Mouse (Mus musculus): Measurements from ENCODE around the gene Vmn1r74. TPM values are rescaled to one million over a fixed set of nuclear protein-coding genes. Genes with fewer than 3 reads are reported as not detected.
"Not testable (repeated sequence)": the region's sequence is repeated elsewhere in the genome, so short reads cannot be mapped to it uniquely, and the experiment has no call there.

Vmn1r74 gene
- not detected for total RNA-seq (2021)

DNA sequence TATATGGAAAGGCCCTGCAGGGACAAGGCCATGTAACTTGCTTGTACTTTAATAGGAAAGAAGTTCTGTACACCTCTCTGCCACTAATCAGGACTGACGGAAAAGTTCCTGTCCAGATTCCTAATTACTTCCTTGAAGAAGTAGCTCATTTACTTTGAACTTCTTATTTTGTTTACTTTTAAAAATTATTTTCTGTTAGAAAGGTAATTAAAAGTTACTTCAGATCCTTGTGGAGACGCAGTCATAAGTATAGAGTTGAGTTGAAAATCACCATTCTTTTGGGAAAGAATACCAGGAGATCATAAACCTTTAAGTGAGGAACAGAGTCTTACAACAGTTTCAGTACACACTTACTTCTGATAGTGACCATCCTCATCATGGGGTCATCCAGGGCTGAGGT lies at the start of gene Vmn1r74:
Vmn1r74 (plus strand) TSS at position 301 of the 400 bp plus-strand sequence.
- intact Hi-C loops (cut with DNase I): no loop called here
- no peak for DNase-seq

DNA sequence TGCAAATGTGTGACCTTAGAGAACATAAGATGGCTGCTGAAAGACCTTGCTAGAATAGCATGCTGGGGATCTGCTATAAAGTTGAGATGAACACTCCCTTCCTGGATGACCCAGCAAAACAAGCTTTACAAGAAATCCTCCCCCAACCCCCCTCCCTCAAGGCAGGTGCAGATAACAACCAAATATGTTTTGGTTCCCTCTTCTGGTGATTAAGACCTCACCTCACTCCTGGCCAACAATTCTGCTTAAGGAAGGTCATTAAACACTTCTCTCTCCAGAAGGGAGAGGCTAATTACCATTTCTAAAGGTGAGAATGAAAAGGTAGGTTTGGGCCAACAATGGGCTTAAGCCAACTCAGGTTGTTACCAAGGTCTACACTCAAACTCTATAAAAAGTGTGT lies 20.0 kb upstream of the Vmn1r74 start:
- DNase-seq: no peak
- intact Hi-C loops (cut with DNase I): no loop called here

DNA sequence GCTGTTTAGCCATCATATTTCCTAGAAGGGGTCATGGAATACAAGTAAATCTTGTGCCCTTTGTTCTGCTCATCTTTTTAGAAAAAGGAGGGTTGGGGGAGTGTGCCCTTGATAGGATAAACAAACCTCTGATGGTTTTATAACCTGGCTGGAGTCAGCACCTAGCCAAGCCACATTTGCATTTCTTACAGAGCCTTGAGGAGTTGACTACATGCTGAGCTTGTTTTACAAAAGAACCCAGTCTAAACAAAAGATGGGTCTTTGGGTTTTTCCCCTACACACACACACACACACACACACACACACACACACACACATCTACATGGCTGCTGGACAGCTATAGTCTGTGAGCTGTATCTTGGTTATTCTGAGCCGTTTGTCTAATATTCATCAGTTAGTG lies 11.6 kb upstream of the Vmn1r74 start:
- intact Hi-C loops (cut with DNase I): no loop called here
- DNase-seq: no peak

DNA sequence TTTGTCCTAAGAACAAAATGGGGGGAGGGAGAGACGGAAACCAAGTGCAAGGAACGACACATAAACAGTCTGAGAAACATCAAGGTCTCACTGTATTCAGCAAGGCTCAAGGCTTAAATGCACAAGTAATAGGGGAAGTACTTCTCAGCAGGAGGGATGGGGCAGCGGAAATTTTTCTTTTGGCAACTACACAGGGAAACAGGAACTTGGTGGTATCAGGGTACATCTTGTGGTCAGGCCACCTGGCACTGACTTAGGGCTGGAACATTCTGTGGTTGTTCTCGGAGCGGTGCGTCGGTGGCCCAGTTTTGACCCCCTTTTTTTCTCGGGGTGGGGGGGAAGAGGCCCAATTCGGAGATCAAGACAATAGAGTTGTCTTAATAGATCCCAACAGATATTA lies 10.5 kb upstream of the Vmn1r74 start:
- intact Hi-C loops (cut with DNase I); DNase-seq: not testable (repeated sequence)

DNA sequence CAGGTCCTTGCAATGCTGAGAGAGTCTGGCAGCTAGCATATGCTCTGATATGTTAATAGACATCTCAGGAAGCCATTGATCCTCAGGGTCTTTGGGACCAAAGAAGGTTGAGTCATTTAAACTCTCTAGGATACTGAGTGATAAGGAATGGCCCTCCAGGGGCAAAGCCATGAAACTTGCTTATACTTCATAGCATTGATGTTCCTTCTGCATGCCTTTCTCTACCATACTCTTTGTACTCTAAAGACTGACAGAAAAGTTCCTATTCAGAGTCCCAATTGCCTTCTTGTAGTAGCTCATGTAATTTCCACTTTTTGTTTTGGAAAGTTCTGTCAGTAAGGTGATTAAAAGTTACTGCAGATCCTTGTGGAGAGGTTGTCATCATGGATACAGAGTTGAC lies 40.5 kb downstream of the Vmn1r74 start, which contains the start of gene Vmn1r75:
Vmn1r75 (plus strand) TSS at position 301 of the 400 bp plus-strand sequence.
- intact Hi-C loops (cut with DNase I): no loop called here
- DNase-seq: no peak

Other genes with a start within 250 kb of the Vmn1r74 start
- gene Zscan4-ps3, start 224.7 kb upstream of the Vmn1r74 start, total RNA-seq (2021): not detected
- gene Vmn1r72, start 153.8 kb upstream of the Vmn1r74 start, total RNA-seq (2021): not detected
- gene Vmn1r73, start 103.7 kb upstream of the Vmn1r74 start, total RNA-seq (2021): not detected
- gene Vmn1r75, start 40.6 kb downstream of the Vmn1r74 start, total RNA-seq (2021): not detected
- gene Vmn1r76, start 104.2 kb downstream of the Vmn1r74 start, total RNA-seq (2021): not detected
- not detected for gene Vmn1r77, start 202.8 kb downstream of the Vmn1r74 start, total RNA-seq (2021)

Data from heart, postnatal 10 days (tissue).